Mouse (Mus musculus) embryonic facial prominence, embryonic 14.5 days (tissue): ENCODE measurements around the gene Sfn. TPM values are rescaled to one million over a fixed set of nuclear protein-coding genes. Genes with fewer than 3 reads are reported as not detected.

Experiments
- ATAC-seq: fragments of 200-750 bp; cut with Nextera tagmentation; 2 replicates; pipeline ENCODE4 v1.8.0; 2017; ENCODE audit warnings: low read depth, moderate number of reproducible peaks, moderate TSS enrichment
- DNase-seq: peaks from one replicate; pipeline ENCODE4 v3.0.0-alpha.2; 2015; ENCODE audit warnings: low spot score
- H3K27ac ChIP-seq: fragments of 300-500 bp; sonication (generic); replicated peaks from 2 replicates; pipeline ENCODE4 v1.5.1; 2014; ENCODE audit warnings: low read depth, mild to moderate bottlenecking, low read length, moderate library complexity
- H3K27me3 ChIP-seq: fragments of 300-500 bp; sonication (generic); replicated peaks from 2 replicates; pipeline ENCODE4 v1.6.1; 2014; ENCODE audit warnings: low read length; ENCODE audit not compliant: control insufficient read depth, insufficient read depth
- H3K36me3 ChIP-seq: fragments of 300-500 bp; sonication (generic); 2 replicates; pipeline ENCODE4 v1.6.1; 2014; ENCODE audit warnings: low read length, mixed read lengths; ENCODE audit not compliant: control insufficient read depth, insufficient read depth
- H3K4me1 ChIP-seq: fragments of 300-500 bp; sonication (generic); 2 replicates; pipeline ENCODE4 v1.6.1; 2014; ENCODE audit warnings: antibody characterized with exemption, low read length; ENCODE audit not compliant: control insufficient read depth, insufficient read depth
- H3K4me2 ChIP-seq: fragments of 300-500 bp; sonication (generic); 2 replicates; pipeline ENCODE4 v1.6.1; 2014; ENCODE audit warnings: low read depth, mild to moderate bottlenecking, low read length, moderate library complexity, mixed read lengths
- H3K4me3 ChIP-seq: fragments of 300-500 bp; sonication (generic); 2 replicates; pipeline ENCODE4 v1.5.1; 2014; ENCODE audit warnings: low read depth, mild to moderate bottlenecking, low read length
- H3K9ac ChIP-seq: fragments of 300-500 bp; sonication (generic); 2 replicates; pipeline ENCODE4 v1.6.1; 2014; ENCODE audit warnings: low read depth, mild to moderate bottlenecking, low read length, moderate library complexity, mixed read lengths
- H3K9me3 ChIP-seq: fragments of 300-500 bp; sonication (generic); 2 replicates; pipeline ENCODE4 v1.6.1; 2016; ENCODE audit warnings: low read length; ENCODE audit not compliant: control insufficient read depth
- WGBS: fragments of 180-500 bp; shearing (Covaris S2); extraction: QIAGEN DNeasy Blood & Tissue Kit; methylation state at CpG from one replicate; pipeline ENCODE4 v1.1.7; 2014; 5-methylcytosine and 5-hydroxymethylcytosine counted together
- polyA plus RNA-seq: library from polyadenylated mRNA; unstranded; fragments of >200 nt; fragmentation: Nextera tagmentation; extraction: Ambion mirVana; gene quantifications from 2 replicates; pipeline ENCODE4 v1.2.1, GENCODE M21; 2014

Gene Sfn
- polyA plus RNA-seq, 1 experiment from 2014 or later = 129 TPM

- peak; percentile 82 for ATAC-seq
- H3K27me3 ChIP-seq = no peaks in the 10 kb centered on the region
- H3K9me3 ChIP-seq = no peaks in the 10 kb centered on the region
- peaks cover 14% of the 10 kb centered on the region for H3K4me1 ChIP-seq
- no peaks in the 10 kb centered on the region for H3K36me3 ChIP-seq
- DNase-seq = peak; percentile 48
- 4% methylated on average over 21 of the region's 69 CpGs for WGBS
- peak overlapping the region; percentile 93 for H3K4me2 ChIP-seq
- H3K27ac ChIP-seq = peak overlapping the region; percentile 84
- peak overlapping the region; percentile 88 for H3K9ac ChIP-seq
- peak overlapping the region; percentile 78 for H3K4me3 ChIP-seq
These were observed 30.7 kb upstream of the Sfn start for GRCm38 (mm10) chr4:133632483-133633327.

- peak overlapping the region; percentile 88 for H3K9ac ChIP-seq
- H3K4me3 ChIP-seq = peak overlapping the region; percentile 78
- ATAC-seq (no peak), DNase-seq (no peak)
- no peaks in the 10 kb centered on the region for H3K9me3 ChIP-seq
- no peaks in the 10 kb centered on the region for H3K27me3 ChIP-seq
- H3K4me2 ChIP-seq = peak overlapping the region; percentile 93
- WGBS = 33% methylated on average over 9 of the region's 9 CpGs
- peaks cover 4% of the 10 kb centered on the region for H3K36me3 ChIP-seq
- H3K27ac ChIP-seq = peak overlapping the region; percentile 84; the same call in 1 of the 2 replicates
- peaks cover 14% of the 10 kb centered on the region for H3K4me1 ChIP-seq
These were observed 29.9 kb upstream of the Sfn start for GRCm38 (mm10) chr4:133631769-133632411.

- Histone ChIP-seq H3K4me1 (peaks cover 14% of the 10 kb centered on the region), H3K9me3 (no peaks in the 10 kb centered on the region), H3K9ac (peak overlapping the region; percentile 31; the same call in 1 of the 2 replicates), H3K4me3 (peak overlapping the region; percentile 78; the same call in 1 of the 2 replicates), H3K27me3 (no peaks in the 10 kb centered on the region), H3K27ac (no peak overlapping the region), H3K4me2 (peak overlapping the region; percentile 93), H3K36me3 (peaks cover 9% of the 10 kb centered on the region)
- DNase-seq (no peak), ATAC-seq (no peak)
- WGBS = 76% methylated on average over 14 of the region's 14 CpGs
These were observed 29.3 kb upstream of the Sfn start for GRCm38 (mm10) chr4:133631071-133631768.

GRCm38 (mm10) chr4:133630326-133630920 is 28.5 kb upstream of the Sfn start:
- H3K36me3 ChIP-seq = peaks cover 15% of the 10 kb centered on the region
- 0 out of 2 replicates have a peak overlapping the region, but pooled peaks have one; percentile 26 for H3K9ac ChIP-seq
- peaks cover 14% of the 10 kb centered on the region for H3K4me1 ChIP-seq
- no peak overlapping the region for H3K4me3 ChIP-seq
- H3K9me3 ChIP-seq = no peaks in the 10 kb centered on the region
- DNase-seq (no peak), ATAC-seq (no peak)
- H3K4me2 ChIP-seq = no peak overlapping the region
- H3K27ac ChIP-seq = no peak overlapping the region
- WGBS = 89% methylated on average over 7 of the region's 8 CpGs
- no peaks in the 10 kb centered on the region for H3K27me3 ChIP-seq

- Histone ChIP-seq H3K27me3 (no peaks in the 10 kb centered on the region), H3K27ac (no peak overlapping the region), H3K9ac (no peak overlapping the region), H3K9me3 (no peaks in the 10 kb centered on the region), H3K4me3 (no peak overlapping the region), H3K4me1 (peaks cover 14% of the 10 kb centered on the region), H3K36me3 (peaks cover 26% of the 10 kb centered on the region), H3K4me2 (no peak overlapping the region)
- WGBS = 80% methylated on average over 7 of the region's 7 CpGs
- no peak for ATAC-seq
- no peak for DNase-seq
These were observed 27.2 kb upstream of the Sfn start for GRCm38 (mm10) chr4:133629191-133629590.

GRCm38 (mm10) chr4:133628517-133628916 is 26.5 kb upstream of the Sfn start:
- DNase-seq (no peak), ATAC-seq (no peak)
- Histone ChIP-seq H3K36me3 (peaks cover 32% of the 10 kb centered on the region), H3K4me2 (no peak overlapping the region), H3K27me3 (no peaks in the 10 kb centered on the region), H3K27ac (no peak overlapping the region), H3K9me3 (no peaks in the 10 kb centered on the region), H3K4me3 (no peak overlapping the region), H3K9ac (no peak overlapping the region), H3K4me1 (peaks cover 11% of the 10 kb centered on the region)
- 72% methylated on average over 2 of the region's 2 CpGs for WGBS

- H3K27ac ChIP-seq = no peak overlapping the region
These were observed 25.1 kb upstream of the Sfn start for GRCm38 (mm10) chr4:133627039-133627438.

GRCm38 (mm10) chr4:133626621-133627020 is 24.7 kb upstream of the Sfn start:
- 87% methylated on average over 9 of the region's 9 CpGs for WGBS
- ATAC-seq (no peak), DNase-seq (no peak)
- H3K27ac ChIP-seq = 0 out of 2 replicates have a peak overlapping the region, but pooled peaks have one; percentile 4
- H3K4me1 ChIP-seq = 0 out of 2 replicates have a peak, but pooled peaks cover 2% of the 10 kb centered on the region
- H3K9me3 ChIP-seq = no peaks in the 10 kb centered on the region
- no peak overlapping the region for H3K4me3 ChIP-seq
- no peaks in the 10 kb centered on the region for H3K27me3 ChIP-seq
- H3K4me2 ChIP-seq = no peak overlapping the region
- H3K9ac ChIP-seq = no peak overlapping the region
- H3K36me3 ChIP-seq = peaks cover 32% of the 10 kb centered on the region

More at GRCm38 (mm10) chr4:133627039-133627438, 25.1 kb upstream of the Sfn start:
- no peak for ATAC-seq
- peaks cover 32% of the 10 kb centered on the region for H3K36me3 ChIP-seq
- no peak for DNase-seq
- peaks cover 6% of the 10 kb centered on the region for H3K4me1 ChIP-seq
- no peak overlapping the region for H3K4me2 ChIP-seq
- H3K9ac ChIP-seq = no peak overlapping the region
- 89% methylated on average over 14 of the region's 14 CpGs for WGBS
- no peaks in the 10 kb centered on the region for H3K9me3 ChIP-seq
- H3K4me3 ChIP-seq = no peak overlapping the region
- H3K27me3 ChIP-seq = no peaks in the 10 kb centered on the region
